Mouse (Mus musculus) kidney, embryonic 16.5 days (tissue): ENCODE data around the gene Rnf166. TPM values are rescaled to one million over a fixed set of nuclear protein-coding genes. Genes with fewer than 3 reads are reported as not detected.

Source experiments
- ATAC-seq: fragments of 200-750 bp; cut with Nextera tagmentation; 2 replicates; pipeline ENCODE4 v1.8.0; 2017; ENCODE audit warnings: moderate TSS enrichment; ENCODE audit not compliant: low FRiP score, low TSS enrichment
- H3K27ac ChIP-seq: fragments of 300-500 bp; sonication (generic); 2 replicates; pipeline ENCODE4 v1.5.1; 2014; ENCODE audit warnings: low read length
- H3K27me3 ChIP-seq: fragments of 300-500 bp; sonication (generic); 2 replicates; pipeline ENCODE4 v1.6.1; 2014; ENCODE audit warnings: low read length, control low read depth, mixed read lengths; ENCODE audit not compliant: insufficient read depth
- H3K36me3 ChIP-seq: fragments of 300-500 bp; sonication (generic); 2 replicates; pipeline ENCODE4 v1.6.1; 2014; ENCODE audit warnings: low read length, control low read depth, mixed read lengths; ENCODE audit not compliant: insufficient read depth
- H3K4me1 ChIP-seq: fragments of 300-500 bp; sonication (generic); 2 replicates; pipeline ENCODE4 v1.6.1; 2014; ENCODE audit warnings: low read length, control low read depth, mixed read lengths; ENCODE audit not compliant: insufficient read depth
- H3K4me2 ChIP-seq: fragments of 300-500 bp; sonication (generic); replicated peaks from 2 replicates; pipeline ENCODE4 v1.6.1; 2014; ENCODE audit warnings: low read depth, low read length
- H3K4me3 ChIP-seq: fragments of 300-500 bp; sonication (generic); 2 replicates; pipeline ENCODE4 v1.5.1; 2014; ENCODE audit warnings: mild to moderate bottlenecking, low read length
- H3K9ac ChIP-seq: fragments of 300-500 bp; sonication (generic); replicated peaks from 2 replicates; pipeline ENCODE4 v1.6.1; 2014; ENCODE audit warnings: low read length
- H3K9me3 ChIP-seq: fragments of 300-500 bp; sonication (generic); 2 replicates; pipeline ENCODE4 v1.6.1; 2016; ENCODE audit warnings: low read length, control low read depth
- WGBS: fragments of 180-500 bp; shearing (Covaris S2); extraction: QIAGEN DNeasy Blood & Tissue Kit; methylation state at CpG from one replicate; pipeline ENCODE4 v1.1.7; 2014; 5-methylcytosine and 5-hydroxymethylcytosine counted together
- polyA plus RNA-seq: library from polyadenylated mRNA; unstranded; fragments of >200 nt; fragmentation: Nextera tagmentation; extraction: Ambion mirVana; gene quantifications from 2 replicates; pipeline ENCODE4 v1.2.1, GENCODE M21; 2015

Rnf166 gene
- polyA plus RNA-seq, 1 experiment from 2014 or later, result 46.0 TPM

DNA sequence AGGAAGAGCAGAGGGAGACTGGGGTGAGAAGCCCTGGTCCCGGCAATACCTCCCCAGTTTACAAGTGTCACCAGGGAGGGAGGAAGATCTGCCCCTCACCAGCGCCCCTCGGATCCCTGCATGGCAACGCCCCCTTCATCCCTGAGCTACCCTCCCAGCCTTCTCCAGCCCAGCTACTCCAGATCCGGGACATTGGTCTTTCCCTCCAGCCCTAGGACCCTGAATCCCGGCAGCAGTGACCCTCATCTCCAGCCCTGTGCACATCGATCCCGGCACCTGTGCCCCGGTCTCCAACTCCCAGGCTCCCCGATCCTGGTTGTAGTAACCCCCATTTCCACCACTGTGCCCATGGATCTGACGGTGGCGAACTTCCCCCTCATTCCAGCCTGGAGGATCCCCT, 33.1 kb downstream of the Rnf166 start:
- peak overlapping the region; percentile 80 for H3K4me3 ChIP-seq
- WGBS, result 0% methylated on average over 12 of the region's 12 CpGs
- ATAC-seq, result peak; percentile 5

DNA sequence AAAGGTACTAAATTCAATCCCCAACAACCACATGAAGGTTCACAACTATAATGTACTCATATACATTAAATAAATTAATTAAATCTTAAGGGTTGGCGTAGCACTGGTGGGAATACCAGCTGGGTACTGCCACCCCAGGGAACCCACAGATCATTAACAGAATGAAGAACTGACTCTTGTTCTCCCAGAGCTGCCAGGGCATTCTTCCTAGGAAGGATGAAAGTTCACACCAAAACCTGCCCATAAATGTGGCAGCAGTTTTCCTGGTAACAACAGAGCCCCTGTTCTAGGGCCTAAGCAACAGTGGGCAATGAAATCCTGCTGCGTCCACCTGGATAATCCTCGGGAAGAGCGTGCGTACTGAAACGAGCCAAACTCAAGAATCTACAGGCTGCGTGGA, 33.5 kb downstream of the Rnf166 start:
- peak overlapping the region; percentile 80 for H3K4me3 ChIP-seq
- no peaks in the 10 kb centered on the region; the same call in 1 of the 2 replicates for H3K36me3 ChIP-seq
- peak overlapping the region; percentile 84 for H3K4me2 ChIP-seq
- H3K27me3 ChIP-seq, result no peaks in the 10 kb centered on the region
- 0 out of 2 replicates have a peak overlapping the region, but pooled peaks have one; percentile 76 for H3K27ac ChIP-seq
- peaks cover 24% of the 10 kb centered on the region for H3K4me1 ChIP-seq
- peak overlapping the region; percentile 74 for H3K9ac ChIP-seq
- no peaks in the 10 kb centered on the region for H3K9me3 ChIP-seq
- ATAC-seq, result no peak
- WGBS, result 17% methylated on average over 7 of the region's 7 CpGs

More for the DNA sequence above, 33.1 kb downstream of the Rnf166 start:
- Histone ChIP-seq H3K36me3 (no peaks in the 10 kb centered on the region; the same call in 1 of the 2 replicates), H3K27me3 (no peaks in the 10 kb centered on the region), H3K4me2 (peak overlapping the region; percentile 84), H3K27ac (peak overlapping the region; percentile 76), H3K9me3 (no peaks in the 10 kb centered on the region), H3K9ac (peak overlapping the region; percentile 74), H3K4me1 (peaks cover 22% of the 10 kb centered on the region)

DNA sequence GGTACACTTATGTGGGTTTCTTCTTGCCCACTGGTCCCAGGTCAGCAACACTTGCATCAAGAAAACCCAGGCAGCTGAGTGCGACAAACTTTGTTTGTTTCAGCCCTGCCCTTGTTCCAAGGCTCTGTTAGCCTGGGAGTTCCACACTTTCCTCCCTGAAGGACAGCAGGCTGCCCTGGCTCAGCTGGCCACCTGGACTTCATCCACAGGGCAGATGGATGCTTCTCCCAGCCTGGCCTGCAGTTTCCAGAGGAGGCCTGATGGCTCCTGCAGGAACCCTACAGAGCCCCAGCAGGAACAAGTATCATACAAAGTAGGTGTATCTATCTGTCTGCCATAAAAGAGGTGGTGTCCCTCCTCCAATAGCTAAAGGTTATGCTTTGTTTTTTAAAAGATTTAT, 34.5 kb downstream of the Rnf166 start:
- no peak for ATAC-seq
- Histone ChIP-seq H3K4me3 (no peak overlapping the region), H3K9ac (no peak overlapping the region), H3K36me3 (peaks cover 2% of the 10 kb centered on the region), H3K27ac (no peak overlapping the region), H3K27me3 (no peaks in the 10 kb centered on the region), H3K9me3 (no peaks in the 10 kb centered on the region), H3K4me2 (no peak overlapping the region), H3K4me1 (peaks cover 24% of the 10 kb centered on the region)
- WGBS, result 95% methylated on average over 1 of the region's 1 CpGs

DNA sequence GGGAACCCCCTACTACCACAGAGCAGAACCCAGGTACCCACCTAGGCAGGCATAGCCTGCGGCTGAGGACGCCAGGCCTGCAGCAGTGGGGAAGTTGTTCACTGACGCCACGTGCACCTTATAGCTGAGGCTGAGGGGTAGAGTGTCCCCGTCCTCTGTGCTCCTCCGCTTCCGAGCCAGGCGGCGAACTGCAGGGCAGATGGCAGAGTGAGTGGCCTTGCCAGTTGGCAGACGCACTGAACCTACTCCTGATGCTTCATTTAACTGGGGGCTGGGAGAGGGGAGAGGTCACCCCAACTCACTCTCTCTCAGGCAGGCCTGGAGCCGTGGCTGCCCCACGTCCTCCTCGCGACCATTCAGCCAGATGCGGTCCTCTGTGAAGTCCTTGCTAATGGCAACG, 36.5 kb downstream of the Rnf166 start:
- Histone ChIP-seq H3K9ac (no peak overlapping the region), H3K4me1 (peaks cover 15% of the 10 kb centered on the region), H3K27me3 (no peaks in the 10 kb centered on the region), H3K36me3 (peaks cover 13% of the 10 kb centered on the region), H3K4me2 (no peak overlapping the region), H3K9me3 (no peaks in the 10 kb centered on the region), H3K27ac (no peak overlapping the region), H3K4me3 (no peak overlapping the region)
- 93% methylated on average over 16 of the region's 16 CpGs for WGBS
- ATAC-seq, result no peak

- no peaks in the 10 kb centered on the region for H3K9me3 ChIP-seq
- H3K27ac ChIP-seq, result 0 out of 2 replicates have a peak overlapping the region, but pooled peaks have one; percentile 31
- WGBS, result 78% methylated on average over 13 of the region's 13 CpGs
- H3K4me1 ChIP-seq, result peaks cover 21% of the 10 kb centered on the region
- 0 out of 2 replicates have a peak overlapping the region, but pooled peaks have one; percentile 8 for H3K4me2 ChIP-seq
- peaks cover 13% of the 10 kb centered on the region for H3K36me3 ChIP-seq
- H3K4me3 ChIP-seq, result no peak overlapping the region
- no peaks in the 10 kb centered on the region for H3K27me3 ChIP-seq
- H3K9ac ChIP-seq, result 0 out of 2 replicates have a peak overlapping the region, but pooled peaks have one; percentile 33
- peak; percentile 32; the same call in 1 of the 2 replicates for ATAC-seq
Observed at GRCm38 (mm10) chr8:122437708-122438331, 38.0 kb downstream of the Rnf166 start.

GRCm38 (mm10) chr8:122436586-122437125, 39.2 kb downstream of the Rnf166 start:
- H3K4me1 ChIP-seq, result peaks cover 22% of the 10 kb centered on the region
- ATAC-seq, result no peak
- no peak overlapping the region for H3K4me3 ChIP-seq
- no peak overlapping the region for H3K4me2 ChIP-seq
- no peaks in the 10 kb centered on the region for H3K27me3 ChIP-seq
- H3K27ac ChIP-seq, result no peak overlapping the region
- H3K36me3 ChIP-seq, result peaks cover 13% of the 10 kb centered on the region
- 79% methylated on average over 20 of the region's 20 CpGs for WGBS
- H3K9ac ChIP-seq, result no peak overlapping the region
- H3K9me3 ChIP-seq, result no peaks in the 10 kb centered on the region

DNA sequence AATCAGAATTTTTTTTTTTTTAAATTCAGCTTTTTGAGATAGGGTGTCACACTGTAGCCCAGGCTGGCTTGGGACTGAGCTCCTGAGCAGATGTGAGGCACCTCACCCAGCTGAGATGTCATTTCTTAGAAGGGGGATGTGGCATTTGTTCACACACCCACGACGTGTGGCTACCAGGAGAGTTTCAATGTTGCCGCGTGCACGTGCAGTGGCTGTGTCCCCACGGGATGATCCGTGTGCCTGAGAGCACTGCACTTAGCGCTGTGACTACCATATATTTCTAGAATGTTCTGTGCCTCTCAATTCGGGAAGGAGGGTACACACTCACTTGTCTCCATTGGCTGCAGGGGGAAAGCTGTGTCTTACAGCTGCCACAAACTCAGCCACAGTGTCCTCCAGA, 39.7 kb downstream of the Rnf166 start:
- Histone ChIP-seq H3K4me3 (no peak overlapping the region), H3K4me2 (no peak overlapping the region), H3K27me3 (no peaks in the 10 kb centered on the region), H3K9ac (no peak overlapping the region), H3K9me3 (no peaks in the 10 kb centered on the region), H3K4me1 (peaks cover 28% of the 10 kb centered on the region), H3K36me3 (peaks cover 13% of the 10 kb centered on the region), H3K27ac (no peak overlapping the region)
- ATAC-seq, result no peak
- WGBS, result 91% methylated on average over 9 of the region's 9 CpGs

GRCm38 (mm10) chr8:122435375-122435774, 40.5 kb downstream of the Rnf166 start:
- H3K27ac ChIP-seq, result no peak overlapping the region
- no peaks in the 10 kb centered on the region for H3K27me3 ChIP-seq
- peaks cover 31% of the 10 kb centered on the region for H3K4me1 ChIP-seq
- no peak overlapping the region for H3K4me3 ChIP-seq
- H3K9ac ChIP-seq, result no peak overlapping the region
- ATAC-seq, result no peak
- H3K4me2 ChIP-seq, result no peak overlapping the region
- H3K36me3 ChIP-seq, result peaks cover 13% of the 10 kb centered on the region
- 93% methylated on average over 6 of the region's 6 CpGs for WGBS
- H3K9me3 ChIP-seq, result no peaks in the 10 kb centered on the region

GRCm38 (mm10) chr8:122433269-122433905, 42.5 kb downstream of the Rnf166 start:
- ATAC-seq, result peak; percentile 32
- Histone ChIP-seq H3K4me3 (no peak overlapping the region; the same call in 1 of the 2 replicates), H3K36me3 (peaks cover 13% of the 10 kb centered on the region), H3K27ac (peak overlapping the region; percentile 79), H3K27me3 (no peaks in the 10 kb centered on the region), H3K9me3 (no peaks in the 10 kb centered on the region), H3K4me2 (peak overlapping the region; percentile 87; the same call in 1 of the 2 replicates), H3K9ac (peak overlapping the region; percentile 77), H3K4me1 (peaks cover 38% of the 10 kb centered on the region)
- WGBS, result 69% methylated on average over 11 of the region's 11 CpGs
